Mouse (Mus musculus) heart, embryonic 14.5 days (tissue): ENCODE data around the gene Fmnl2. TPM values are rescaled to one million over a fixed set of nuclear protein-coding genes. Genes with fewer than 3 reads are reported as not detected.

ENCODE experiments used
- ATAC-seq: fragments of 200-750 bp; cut with Nextera tagmentation; 2 replicates; pipeline ENCODE4 v1.8.0; 2017; ENCODE audit warnings: low read depth, moderate TSS enrichment; ENCODE audit not compliant: insufficient number of reproducible peaks, insufficient read depth, low FRiP score
- H3K27ac ChIP-seq, 2 experiments: fragments of 200-500 bp in 1 of 2; fragments of 300-500 bp in 1 of 2; sonication (generic) in 1 of 2; replicated peaks in 1 of 2; 2 replicates each; pipeline ENCODE4 v1.5.1; 2012 to 2014; ENCODE audit warnings: low read depth in 2 of 2, low read length in 2 of 2, control low read depth in 1 of 2, mild to moderate bottlenecking in 1 of 2, mixed read lengths in 1 of 2; ENCODE audit not compliant: control insufficient read depth in 1 of 2, insufficient read depth in 1 of 2
- H3K27me3 ChIP-seq: fragments of 300-500 bp; sonication (generic); 2 replicates; pipeline ENCODE4 v1.6.1; 2014; ENCODE audit warnings: mild to moderate bottlenecking, low read length, control low read depth; ENCODE audit not compliant: control insufficient read depth, insufficient read depth
- H3K36me3 ChIP-seq: fragments of 300-500 bp; sonication (generic); 2 replicates; pipeline ENCODE4 v1.6.1; 2014; ENCODE audit warnings: mild to moderate bottlenecking, control low read depth, low read length, mixed read lengths; ENCODE audit not compliant: control insufficient read depth, insufficient read depth
- H3K4me1 ChIP-seq, 2 experiments: fragments of 200-500 bp in 1 of 2; fragments of 300-500 bp in 1 of 2; sonication (generic) in 1 of 2; 2 replicates each; pipeline ENCODE4 v1.6.1; 2012 to 2014; ENCODE audit warnings: low read length in 2 of 2, control low read depth in 1 of 2, mixed read lengths in 1 of 2; ENCODE audit not compliant: control insufficient read depth in 2 of 2, insufficient read depth in 2 of 2
- H3K4me2 ChIP-seq: fragments of 300-500 bp; sonication (generic); 2 replicates; pipeline ENCODE4 v1.6.1; 2014; ENCODE audit warnings: mild to moderate bottlenecking, low read length
- H3K4me3 ChIP-seq, 2 experiments: fragments of 200-500 bp in 1 of 2; fragments of 300-500 bp in 1 of 2; sonication (generic) in 1 of 2; 2 replicates each; pipeline ENCODE4 v1.5.1; 2012 to 2014; ENCODE audit warnings: low read length in 2 of 2, mild to moderate bottlenecking in 2 of 2, control low read depth in 1 of 2, low read depth in 1 of 2, moderate library complexity in 1 of 2; ENCODE audit not compliant: control insufficient read depth in 1 of 2, insufficient read depth in 1 of 2
- H3K9ac ChIP-seq: fragments of 300-500 bp; sonication (generic); 2 replicates; pipeline ENCODE4 v1.6.1; 2014; ENCODE audit warnings: mild to moderate bottlenecking, low read length
- H3K9me3 ChIP-seq: fragments of 300-500 bp; sonication (generic); 2 replicates; pipeline ENCODE4 v1.6.1; 2016; ENCODE audit warnings: low read length, control low read depth; ENCODE audit not compliant: control insufficient read depth
- WGBS: fragments of 180-500 bp; shearing (Covaris S2); extraction: QIAGEN DNeasy Blood & Tissue Kit; methylation state at CpG from one replicate; pipeline ENCODE4 v1.1.7; 2014; 5-methylcytosine and 5-hydroxymethylcytosine counted together
- polyA plus RNA-seq: library from polyadenylated mRNA; unstranded; fragments of >200 nt; fragmentation: Nextera tagmentation; extraction: Ambion mirVana; gene quantifications from 2 replicates; pipeline ENCODE4 v1.2.1, GENCODE M21; 2014

The Fmnl2 gene
- polyA plus RNA-seq, 1 experiment from 2014 or later: 1.7 TPM

DNA sequence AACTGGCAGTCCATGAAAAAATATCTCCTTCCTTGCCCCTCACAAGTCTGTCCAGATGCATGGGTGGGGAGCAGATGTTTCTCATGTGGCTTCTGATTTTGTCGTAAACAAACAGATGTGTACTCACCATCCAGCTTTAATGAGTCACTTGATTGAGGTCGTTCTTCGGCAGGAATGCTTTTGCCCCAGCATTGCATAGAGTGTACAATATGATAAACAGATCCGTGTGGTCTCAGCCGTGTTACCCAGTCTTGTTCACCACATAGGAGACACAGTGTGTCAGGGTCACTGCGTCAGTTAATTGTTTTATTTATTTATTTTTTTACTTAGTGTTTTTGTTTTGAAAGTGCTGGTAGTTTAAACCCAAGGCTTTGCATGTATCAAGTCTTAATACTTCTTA lies 189.4 kb downstream of the Fmnl2 start:
- Histone ChIP-seq H3K4me2 (no peak overlapping the region), H3K9ac (no peak overlapping the region), H3K27ac (no peak overlapping the region), H3K4me3 (no peak overlapping the region), H3K4me1 (peaks cover 0 to 4% of the 10 kb centered on the region in 2 experiments; a peak in 1 of 4 replicates), H3K9me3 (no peaks in the 10 kb centered on the region), H3K36me3 (no peaks in the 10 kb centered on the region), H3K27me3 (no peaks in the 10 kb centered on the region)
- 80% methylated on average over 6 of the region's 6 CpGs for WGBS
- ATAC-seq: no peak

DNA sequence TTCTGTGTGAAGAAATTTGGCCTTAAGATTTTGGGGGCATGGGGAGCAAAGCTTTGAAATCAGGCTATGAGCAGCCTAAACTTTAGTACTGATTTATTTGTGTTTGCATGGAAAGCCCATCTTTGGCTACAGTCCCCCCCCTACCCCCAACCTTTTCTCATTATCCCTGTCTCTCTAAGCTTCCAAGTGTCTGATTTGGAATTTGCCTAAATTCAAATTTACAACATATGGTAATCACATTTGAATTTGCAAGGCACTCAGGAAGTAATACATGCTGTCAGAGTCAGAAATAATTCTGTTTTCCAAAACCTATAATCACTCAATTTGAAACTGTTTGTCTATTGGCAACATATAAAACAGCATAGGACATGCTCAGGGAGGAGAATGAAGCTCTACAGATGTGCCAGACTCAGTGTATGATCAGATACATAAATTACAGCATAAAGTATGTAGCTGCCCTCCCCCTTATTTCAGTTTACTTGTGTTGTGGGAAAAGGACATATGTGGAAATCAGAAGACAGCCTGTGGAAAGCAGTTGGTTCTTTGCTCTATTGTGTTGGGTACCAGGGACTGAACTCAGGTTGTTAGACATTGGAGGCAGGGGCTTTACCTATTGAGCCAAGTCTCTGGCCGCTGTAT lies 190.2 kb downstream of the Fmnl2 start:
- Histone ChIP-seq H3K4me1 (no peaks in the 10 kb centered on the region), H3K36me3 (no peaks in the 10 kb centered on the region), H3K4me3 (no peak overlapping the region), H3K27me3 (no peaks in the 10 kb centered on the region), H3K27ac (no peak overlapping the region), H3K4me2 (no peak overlapping the region), H3K9me3 (no peaks in the 10 kb centered on the region), H3K9ac (no peak overlapping the region)
- no peak for ATAC-seq
- 96% methylated on average over 1 of the region's 1 CpGs for WGBS

DNA sequence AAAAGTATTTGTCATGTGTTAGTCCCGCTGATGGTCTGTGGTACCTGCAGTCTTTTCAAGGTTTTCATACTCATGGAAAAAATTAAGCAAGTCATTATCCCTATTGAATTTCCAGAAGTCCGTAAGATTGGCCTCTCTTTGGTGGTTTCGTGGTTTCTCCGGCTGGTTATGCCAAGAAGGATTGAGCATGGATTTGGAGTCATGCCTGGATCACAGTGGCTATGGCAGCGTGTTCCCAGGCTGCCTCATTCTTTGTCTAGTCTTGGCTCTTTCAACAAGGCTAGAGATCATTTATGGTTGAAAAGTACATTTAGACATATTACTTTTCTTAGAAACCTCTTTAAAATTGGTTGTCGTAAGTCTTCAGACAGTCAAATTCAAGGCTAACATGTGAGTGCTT lies 192.7 kb downstream of the Fmnl2 start:
- ATAC-seq: no peak
- no peaks in the 10 kb centered on the region for H3K36me3 ChIP-seq
- H3K9me3 ChIP-seq: no peaks in the 10 kb centered on the region
- no peak overlapping the region for H3K4me3 ChIP-seq
- H3K4me2 ChIP-seq: no peak overlapping the region
- WGBS: 90% methylated on average over 6 of the region's 6 CpGs
- H3K27me3 ChIP-seq: no peaks in the 10 kb centered on the region
- H3K9ac ChIP-seq: no peak overlapping the region
- H3K27ac ChIP-seq: no peak overlapping the region
- no peaks in the 10 kb centered on the region for H3K4me1 ChIP-seq

DNA sequence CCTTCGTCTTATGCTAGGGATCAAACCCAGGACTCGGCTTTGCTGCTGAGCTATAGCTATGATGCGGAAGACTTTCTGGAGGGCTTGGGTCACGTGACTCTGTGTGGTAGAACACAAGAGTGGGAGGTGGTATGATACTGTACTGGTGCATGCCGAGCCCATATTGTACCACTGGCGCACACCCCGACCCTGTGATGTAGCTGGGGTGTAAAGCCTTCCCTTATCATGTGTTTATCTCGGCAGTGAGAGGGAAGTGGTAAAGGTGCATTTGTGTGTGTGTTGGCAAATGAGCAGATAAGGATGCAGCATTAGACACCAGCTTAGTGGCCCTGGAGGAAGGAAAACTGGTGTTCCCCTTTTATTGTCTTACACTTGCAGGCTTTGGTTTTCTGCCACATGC lies 193.8 kb downstream of the Fmnl2 start:
- H3K27me3 ChIP-seq: no peaks in the 10 kb centered on the region
- no peaks in the 10 kb centered on the region for H3K36me3 ChIP-seq
- no peak overlapping the region for H3K4me3 ChIP-seq
- H3K27ac ChIP-seq: no peak overlapping the region
- no peak overlapping the region for H3K4me2 ChIP-seq
- WGBS: 83% methylated on average over 8 of the region's 8 CpGs
- H3K9me3 ChIP-seq: no peaks in the 10 kb centered on the region
- H3K9ac ChIP-seq: no peak overlapping the region
- no peak for ATAC-seq
- H3K4me1 ChIP-seq: no peaks in the 10 kb centered on the region

DNA sequence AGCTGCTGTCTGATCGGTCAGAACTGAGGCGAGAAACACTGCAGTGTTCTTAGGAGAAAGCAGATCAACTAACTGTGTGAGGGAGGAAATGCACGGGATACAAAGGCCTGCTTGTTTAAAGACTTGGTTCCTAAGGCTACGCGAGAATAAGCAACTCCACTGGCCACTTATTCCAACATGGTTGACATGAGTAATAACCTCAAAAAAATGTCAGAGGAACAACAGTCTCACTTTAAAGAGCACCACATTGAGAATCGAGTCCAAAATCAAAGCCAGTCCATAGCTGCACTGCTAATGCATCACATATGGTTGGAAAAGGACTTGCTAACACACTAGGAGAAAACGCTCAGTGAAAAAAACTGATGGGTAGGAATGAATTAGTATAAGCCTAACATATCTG lies 196.1 kb downstream of the Fmnl2 start:
- Histone ChIP-seq H3K4me2 (no peak overlapping the region), H3K4me3 (no peak overlapping the region), H3K27ac (no peak overlapping the region), H3K36me3 (no peaks in the 10 kb centered on the region), H3K27me3 (no peaks in the 10 kb centered on the region), H3K4me1 (no peaks in the 10 kb centered on the region), H3K9me3 (no peaks in the 10 kb centered on the region), H3K9ac (no peak overlapping the region)
- 80% methylated on average over 7 of the region's 7 CpGs for WGBS
- ATAC-seq: no peak

DNA sequence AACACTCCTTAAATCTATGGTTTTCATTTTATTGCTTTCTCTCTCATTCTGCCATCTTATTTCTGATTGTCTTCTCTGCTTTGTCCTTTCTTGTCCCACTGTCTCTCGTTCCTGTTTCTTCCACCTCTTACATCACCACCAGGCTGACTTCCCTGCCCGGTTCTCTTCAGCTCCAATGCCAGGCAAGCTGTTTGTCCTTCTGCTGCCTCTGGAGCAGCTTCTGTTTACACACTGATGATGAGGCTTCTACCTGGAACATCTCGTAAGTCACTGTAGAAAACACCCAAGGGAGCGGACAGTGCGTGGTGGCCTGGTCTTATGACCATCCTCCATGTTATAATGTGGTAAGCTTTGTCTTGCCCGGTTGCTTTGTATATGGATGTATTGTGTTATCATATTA lies 198.9 kb downstream of the Fmnl2 start:
- Histone ChIP-seq H3K27ac (no peak overlapping the region), H3K4me2 (no peak overlapping the region), H3K9ac (no peak overlapping the region), H3K27me3 (no peaks in the 10 kb centered on the region), H3K36me3 (no peaks in the 10 kb centered on the region), H3K4me3 (no peak overlapping the region), H3K4me1 (no peaks in the 10 kb centered on the region), H3K9me3 (no peaks in the 10 kb centered on the region)
- no peak for ATAC-seq
- WGBS: 87% methylated on average over 6 of the region's 6 CpGs

DNA sequence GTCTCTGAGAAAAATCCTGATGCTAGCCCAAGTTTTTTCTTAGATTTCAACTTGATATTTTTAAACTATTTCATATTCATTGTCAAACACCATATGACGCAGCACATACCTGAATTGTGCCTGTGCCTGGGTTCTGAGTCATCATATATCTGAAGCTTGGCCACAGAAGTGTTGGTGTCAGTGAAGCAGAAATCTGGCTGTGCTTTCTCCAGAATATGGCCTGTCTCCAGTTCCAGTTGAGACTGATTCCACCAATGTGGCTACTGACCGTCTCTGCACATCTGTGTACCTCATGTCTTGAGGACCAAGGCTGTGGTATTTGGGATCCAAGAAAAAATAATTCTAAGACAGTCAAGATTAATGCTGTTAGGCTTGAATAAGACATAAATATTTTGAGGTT lies 199.6 kb downstream of the Fmnl2 start:
- no peak overlapping the region for H3K4me3 ChIP-seq
- H3K4me2 ChIP-seq: no peak overlapping the region
- H3K27me3 ChIP-seq: no peaks in the 10 kb centered on the region
- no peaks in the 10 kb centered on the region for H3K4me1 ChIP-seq
- H3K27ac ChIP-seq: no peak overlapping the region
- H3K9ac ChIP-seq: no peak overlapping the region
- no peak for ATAC-seq
- no peaks in the 10 kb centered on the region for H3K9me3 ChIP-seq
- 90% methylated on average over 2 of the region's 2 CpGs for WGBS
- H3K36me3 ChIP-seq: no peaks in the 10 kb centered on the region

DNA sequence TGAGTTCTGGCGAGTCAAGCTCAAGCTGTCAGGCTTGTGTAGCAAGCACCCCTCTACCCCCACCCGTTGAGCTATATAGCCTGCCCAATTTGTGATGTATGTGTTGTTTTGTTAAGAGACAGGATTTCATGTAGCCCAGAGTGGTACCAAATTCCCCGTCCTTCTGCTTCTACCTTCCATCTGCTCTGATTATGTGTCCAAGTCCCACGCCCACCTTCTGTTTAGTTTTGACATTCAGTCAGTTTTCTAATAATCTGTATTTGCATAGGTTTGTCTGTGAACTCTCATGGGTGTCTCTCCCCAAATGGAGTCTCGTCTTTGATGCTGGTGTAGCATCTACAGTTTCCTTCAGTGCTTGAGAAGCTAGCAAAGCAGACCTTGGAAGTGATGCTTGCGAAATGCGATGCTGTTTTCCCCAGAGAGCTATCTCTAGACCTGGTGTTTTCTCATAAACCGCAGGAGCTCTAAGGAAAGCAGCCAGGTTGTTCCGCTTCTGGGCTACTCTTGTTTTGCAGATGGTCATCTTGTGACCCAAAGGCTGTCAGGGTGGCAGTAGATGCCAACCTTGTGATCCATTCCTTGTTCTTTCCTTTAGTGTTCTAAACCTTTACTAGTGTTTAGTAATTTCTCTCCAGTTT lies 203.8 kb downstream of the Fmnl2 start:
- Histone ChIP-seq H3K36me3 (no peaks in the 10 kb centered on the region), H3K4me2 (no peak overlapping the region), H3K27ac (no peak overlapping the region), H3K9me3 (no peaks in the 10 kb centered on the region), H3K9ac (no peak overlapping the region), H3K4me3 (no peak overlapping the region), H3K4me1 (no peaks in the 10 kb centered on the region), H3K27me3 (no peaks in the 10 kb centered on the region)
- WGBS: 84% methylated on average over 9 of the region's 9 CpGs
- no peak for ATAC-seq
